In the genomic region with DNA sequence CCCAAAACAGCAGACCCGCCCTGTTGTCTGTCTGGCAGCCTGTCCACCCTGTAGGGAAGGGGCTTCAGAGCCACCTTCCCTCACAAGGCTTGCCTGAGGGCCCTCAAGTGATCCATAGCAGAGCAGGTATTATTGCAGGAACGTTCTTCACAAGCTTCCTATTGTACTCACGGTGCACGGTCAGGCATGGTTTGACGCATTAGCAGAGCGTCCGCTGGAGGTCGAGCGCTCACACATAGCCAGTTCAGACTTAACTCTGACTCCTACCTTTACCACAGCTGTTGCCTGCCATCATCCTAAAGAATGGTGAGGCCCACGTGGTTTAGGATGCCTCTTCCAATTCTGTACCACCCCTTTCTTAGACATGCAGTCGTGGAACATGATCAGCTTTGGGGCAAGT, we compare ENCODE assay signal across 21 mouse cellular contexts.
DNase-seq lines count a peak whose midpoint lies in the region; ATAC-seq and TF ChIP-seq lines count a peak whose summit lies in the region.
"Had no signal": no experiment of that assay in that cellular context is flagged by ENCODE, and none has a peak within 500 bp of the region (broad histone marks: within the 10 kb centered on the region; RNA-seq: fewer than 3 reads in every experiment).

No protein-coding gene starts in this region.

- no peaks in the 10 kb centered on the region for H3K27me3 ChIP-seq in kidney, embryonic 14.5 days (ENCODE audit: control insufficient read depth, insufficient read depth, low read length)
- H3K27me3 ChIP-seq in limb, embryonic 13.5 days: no peaks in the 10 kb centered on the region
- H3K27me3 ChIP-seq in limb, embryonic 10.5 days (ENCODE audit: low read depth, poor library complexity, severe bottlenecking): no peaks in the 10 kb centered on the region
- H3K27me3 ChIP-seq in C2C12 (ENCODE audit: control insufficient read depth, insufficient read depth, insufficient read length): no peaks in the 10 kb centered on the region
- peaks cover 32% of the 10 kb centered on the region for H3K27me3 ChIP-seq in E14TG2a.4 (ENCODE audit: insufficient read depth, low read length)
- H3K27me3 ChIP-seq: embryonic facial prominence, embryonic 12.5 days; forebrain, embryonic 12.5 days; heart, embryonic 13.5 days; hindbrain, embryonic 12.5 days had no signal

- TF ChIP-seq CTCF in C2C12 (IDR thresholded peaks at IDR 0.05; ENCODE audit: control insufficient read depth, insufficient read depth, insufficient read length): no peak
- TF ChIP-seq CTCF in E14TG2a.4 (conservative IDR thresholded peaks at IDR 0.05; ENCODE audit: low read length): no peak

- H3K4me2 ChIP-seq in kidney, embryonic 14.5 days (replicated peaks; ENCODE audit: low read depth, low read length): no peak overlapping the region
- no peak overlapping the region for H3K4me2 ChIP-seq in limb, embryonic 13.5 days (replicated peaks)
- H3K4me2 ChIP-seq: embryonic facial prominence, embryonic 12.5 days; forebrain, embryonic 12.5 days; heart, embryonic 13.5 days; hindbrain, embryonic 12.5 days had no signal

- no peak overlapping the region for H3K4me3 ChIP-seq in kidney, embryonic 14.5 days (ENCODE audit: low read length)
- H3K4me3 ChIP-seq in limb, embryonic 13.5 days: no peak overlapping the region
- H3K4me3 ChIP-seq in limb, embryonic 10.5 days: no peak overlapping the region
- H3K4me3 ChIP-seq in C2C12 (ENCODE audit: insufficient read depth, poor library complexity, severe bottlenecking): no peak overlapping the region
- 0 out of 2 replicates have a peak overlapping the region, but pooled peaks have one; percentile 4 for H3K4me3 ChIP-seq in E14TG2a.4 (replicated peaks; ENCODE audit: low read length)
- H3K4me3 ChIP-seq: embryonic facial prominence, embryonic 12.5 days; forebrain, embryonic 12.5 days; heart, embryonic 13.5 days; hindbrain, embryonic 12.5 days had no signal

- no peaks in the 10 kb centered on the region for H3K79me2 ChIP-seq in C2C12 (ENCODE audit: control insufficient read depth, insufficient read depth)

- peak; percentile 51; the same call in 1 of the 2 replicates for ATAC-seq in kidney, embryonic 14.5 days (ENCODE audit: low FRiP score, low TSS enrichment)
- ATAC-seq in limb, embryonic 13.5 days (ENCODE audit: low FRiP score, low read depth): 0 out of 2 replicates have a peak, but pooled peaks have one; percentile 12
- ATAC-seq: CD4-positive, CD25-positive, alpha-beta regulatory T cell, adult 4 months; forebrain, embryonic 16.5 days; hindbrain, postnatal 0 days had no signal

- no peak for DNase-seq in kidney, adult 9 months
- no peak for DNase-seq in limb, embryonic 10.5 days (ENCODE audit: low spot score)
- no peak for DNase-seq in left cerebral cortex, adult 18-20 months (ENCODE audit: low spot score in 2 of 2)
- DNase-seq: adrenal gland, postnatal 10 days; cerebellum, adult 11 months; cerebellum, adult 8-10 months; cerebellum, postnatal 14 days; embryo, embryonic 11 days; gastrocnemius, postnatal 14 days; heart, postnatal 36 days had no signal

- peaks cover 9% of the 10 kb centered on the region; the same call in 1 of the 2 replicates for H3K9me3 ChIP-seq in kidney, embryonic 14.5 days (ENCODE audit: control insufficient read depth, low read length)
- peaks cover 10% of the 10 kb centered on the region; the same call in 1 of the 2 replicates for H3K9me3 ChIP-seq in limb, embryonic 13.5 days
- H3K9me3 ChIP-seq in limb, embryonic 10.5 days (replicated peaks): no peaks in the 10 kb centered on the region
- peaks cover 6% of the 10 kb centered on the region for H3K9me3 ChIP-seq in E14TG2a.4 (ENCODE audit: low read length)
- H3K9me3 ChIP-seq: embryonic facial prominence, embryonic 12.5 days; forebrain, embryonic 12.5 days; heart, embryonic 13.5 days; hindbrain, embryonic 12.5 days had no signal

- H3K27ac ChIP-seq in kidney, embryonic 14.5 days (ENCODE audit: low read depth, low read length): no peak overlapping the region
- H3K27ac ChIP-seq in limb, embryonic 13.5 days: no peak overlapping the region
- no peak overlapping the region; the same call in 1 of the 2 replicates for H3K27ac ChIP-seq in limb, embryonic 10.5 days
- H3K27ac ChIP-seq: embryonic facial prominence, embryonic 12.5 days; forebrain, embryonic 12.5 days; heart, embryonic 13.5 days; hindbrain, embryonic 12.5 days; hindbrain, postnatal 0 days had no signal

- WGBS in kidney, embryonic 14.5 days: 44% methylated on average over 11 of the region's 11 CpGs
- 63% methylated on average over 11 of the region's 11 CpGs for WGBS in limb, embryonic 13.5 days
- 76% methylated on average over 11 of the region's 11 CpGs for WGBS in limb, embryonic 10.5 days

- no peaks in the 10 kb centered on the region for H3K79me3 ChIP-seq in C2C12 (ENCODE audit: low read depth)

- no peaks in the 10 kb centered on the region for H3K36me3 ChIP-seq in kidney, embryonic 14.5 days (ENCODE audit: control insufficient read depth, insufficient read depth, low read length)
- H3K36me3 ChIP-seq in limb, embryonic 13.5 days: no peaks in the 10 kb centered on the region
- H3K36me3 ChIP-seq in limb, embryonic 10.5 days: no peaks in the 10 kb centered on the region
- H3K36me3 ChIP-seq in C2C12 (ENCODE audit: control insufficient read depth, insufficient read depth) (no peaks in the 10 kb centered on the region), E14TG2a.4 (ENCODE audit: insufficient read depth, low read length) (no peaks in the 10 kb centered on the region)
- H3K36me3 ChIP-seq: embryonic facial prominence, embryonic 12.5 days; forebrain, embryonic 12.5 days; heart, embryonic 13.5 days; hindbrain, embryonic 12.5 days had no signal

- no peak overlapping the region for H3K9ac ChIP-seq in kidney, embryonic 14.5 days (ENCODE audit: low read depth, low read length)
- no peak overlapping the region for H3K9ac ChIP-seq in limb, embryonic 13.5 days
- H3K9ac ChIP-seq: embryonic facial prominence, embryonic 12.5 days; forebrain, embryonic 12.5 days; heart, embryonic 13.5 days; hindbrain, embryonic 12.5 days had no signal

- H3ac ChIP-seq in C2C12 (ENCODE audit: control insufficient read depth, insufficient read length, low read depth): no peak overlapping the region

- 0 out of 2 replicates have a peak, but pooled peaks cover 3% of the 10 kb centered on the region for H3K4me1 ChIP-seq in kidney, embryonic 14.5 days (ENCODE audit: control insufficient read depth, insufficient read depth, low read length)
- peaks cover 37% of the 10 kb centered on the region for H3K4me1 ChIP-seq in limb, embryonic 13.5 days
- peaks cover 19% of the 10 kb centered on the region for H3K4me1 ChIP-seq in limb, embryonic 10.5 days
- H3K4me1 ChIP-seq in E14TG2a.4 (replicated peaks; ENCODE audit: low read depth, low read length): peaks cover 38% of the 10 kb centered on the region
- H3K4me1 ChIP-seq: forebrain, embryonic 12.5 days; hindbrain, embryonic 12.5 days had no signal

TF ChIP-seq in C2C12, 6 proteins besides CTCF, POLR2A, EP300 and RAD21:
- TF ChIP-seq USF1 (IDR thresholded peaks at IDR 0.05; ENCODE audit: low read depth) (no peak), CEBPB (IDR thresholded peaks at IDR 0.05; ENCODE audit: low read depth) (no peak), FOSL1 (IDR thresholded peaks at IDR 0.05; ENCODE audit: insufficient read depth, low read length, poor library complexity, severe bottlenecking) (no peak), MYOG (IDR thresholded peaks at IDR 0.05; ENCODE audit: control insufficient read depth, extremely low read depth, insufficient read length) (no peak), MYOD1 (IDR thresholded peaks at IDR 0.05; ENCODE audit: control insufficient read depth, insufficient read length, low read depth) (peak; percentile 51)
